Mouse (Mus musculus) ZHBTc4 (cell line): ENCODE data around the gene Gm11733.

Source experiments
- DNase-seq: peaks from one replicate; pipeline ENCODE4 v3.0.0-alpha.2; 2011; ENCODE audit warnings: low read depth, low spot score

Gm11733 gene

DNA sequence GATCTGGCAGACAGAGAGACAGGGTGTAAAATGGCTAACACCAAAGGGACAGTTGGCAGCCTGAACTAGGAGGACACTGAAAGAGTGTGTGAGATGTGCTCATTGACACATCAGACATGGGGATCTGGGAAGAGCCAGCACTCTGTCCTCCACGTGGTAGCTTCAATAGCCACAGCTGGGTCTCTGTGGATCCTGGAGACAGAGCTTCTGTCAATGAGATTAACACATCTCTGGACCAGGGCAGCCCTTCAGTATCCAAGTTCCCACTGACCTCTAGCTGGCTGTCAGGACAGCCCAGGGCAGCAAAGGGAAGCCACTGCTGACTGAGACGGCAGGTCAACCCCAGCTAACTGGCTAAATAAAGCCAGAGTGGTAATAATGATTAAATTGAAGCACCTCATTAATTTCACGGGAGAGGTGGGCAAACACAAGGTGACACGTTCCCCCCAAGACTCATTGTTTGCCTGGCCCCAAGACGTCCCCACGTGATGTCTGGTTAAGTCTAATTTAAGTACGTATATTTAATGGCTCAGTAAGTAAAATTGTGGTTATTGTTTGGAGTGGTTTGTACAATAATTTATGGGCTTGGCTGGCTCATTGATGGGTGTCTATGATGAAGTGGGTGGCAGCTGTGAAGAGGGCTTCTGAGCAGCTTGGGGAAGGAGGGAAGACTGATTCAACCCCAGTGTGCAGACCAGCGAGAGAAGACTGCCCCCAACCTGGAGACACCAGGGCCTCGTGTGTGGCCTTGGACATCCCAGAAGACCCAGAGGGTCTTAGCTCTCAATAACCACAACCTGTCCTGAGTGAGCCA is 51.5 kb downstream of the Gm11733 start:
- no peak for DNase-seq

DNA sequence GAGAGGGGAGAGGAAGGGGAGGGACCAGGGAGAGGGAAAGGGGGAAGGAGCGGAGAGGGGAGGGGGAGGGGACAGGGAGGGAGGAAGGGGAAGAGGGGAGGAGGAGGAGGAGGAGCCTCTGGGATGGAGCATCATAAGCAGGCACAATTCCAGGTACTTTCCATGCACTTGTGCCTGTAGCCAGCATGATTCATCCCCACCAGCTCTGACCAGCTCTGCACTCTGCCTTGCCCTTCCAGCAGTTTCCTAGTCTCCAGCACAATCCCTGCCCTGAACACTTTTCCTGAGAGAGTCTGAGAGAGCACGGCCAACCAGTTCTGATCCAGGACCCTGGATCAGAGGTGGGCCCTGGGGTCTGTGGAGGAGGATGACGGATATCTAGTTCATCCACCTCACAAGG is 52.4 kb downstream of the Gm11733 start:
- DNase-seq: no peak
